Mouse (Mus musculus) bone marrow, adult 2 months (tissue): ENCODE results near the gene Wnt9a.

Source experiments
- CTCF ChIP-seq: fragments of 200-500 bp; IDR thresholded peaks from 2 replicates; pipeline ENCODE4 v1.5.1; 2011; ENCODE audit warnings: low read length, control low read depth; ENCODE audit not compliant: control insufficient read depth, insufficient read depth
- POLR2A ChIP-seq: fragments of 200-500 bp; IDR thresholded peaks from 2 replicates; pipeline ENCODE4 v1.6.1; 2011; ENCODE audit warnings: low read depth, mild to moderate bottlenecking, control low read depth, low read length, borderline replicate concordance; ENCODE audit not compliant: control insufficient read depth

GRCm38 (mm10) chr11:59264593-59264992, 42.1 kb upstream of the Wnt9a start:
- no peak for TF ChIP-seq CTCF
- no peak for TF ChIP-seq POLR2A
